Mouse (Mus musculus) heart, postnatal 14 days (tissue): ENCODE measurements at regions not wholly inside any gene's neighbourhood (a gene's known extent, or its start where the extent isn't known, plus 50 kb on each side); places are given as distances from the start of the nearest gene placed in this dataset.

ENCODE experiments used
- DNase-seq, 2 experiments: peaks; one replicate each; pipeline ENCODE4 v3.0.0; 2021 to 2022
- intact Hi-C: fragments of 180-260 bp; cut with DNase I; formaldehyde crosslinking; loops from one replicate; pipeline ENCODE4 v1.15.1; 2025

GRCm38 (mm10) chr10:115664567-115664966 is 77.0 kb upstream of the Lgr5 start:
- DNase-seq = no peak
- intact Hi-C loops = no loop called here

- intact Hi-C loops = no loop called here
- no peak for DNase-seq
These were observed 89.1 kb upstream of the Lgr5 start for GRCm38 (mm10) chr10:115676661-115677060.

- DNase-seq = no peak
- intact Hi-C loops = no loop called here
These were observed 93.5 kb upstream of the Lgr5 start for GRCm38 (mm10) chr10:115681115-115681514.

GRCm38 (mm10) chr10:115691939-115692338 is 104.4 kb upstream of the Lgr5 start:
- intact Hi-C loops = no loop called here
- no peak for DNase-seq

- no peak for DNase-seq
- intact Hi-C loops = no loop called here
These were observed 106.6 kb upstream of the Lgr5 start for GRCm38 (mm10) chr10:115693986-115694833.

- intact Hi-C loops = no loop called here
These were observed 114.3 kb upstream of the Tspan8 start for GRCm38 (mm10) chr10:115702358-115702757.

GRCm38 (mm10) chr10:115708623-115709022 is 108.0 kb upstream of the Tspan8 start:
- no peak for DNase-seq

More at GRCm38 (mm10) chr10:115702358-115702757, 114.3 kb upstream of the Tspan8 start:
- no peak for DNase-seq

GRCm38 (mm10) chr10:115713896-115714295 is 102.7 kb upstream of the Tspan8 start:
- intact Hi-C loops = loop anchor here (10.0 kb wide), 1 partner anchor 481 kb away; no protein-coding TSS in a partner anchor
- peak; percentile 8 to 37 for DNase-seq

More at GRCm38 (mm10) chr10:115708623-115709022, 108.0 kb upstream of the Tspan8 start:
- intact Hi-C loops = no loop called here

- no peak for DNase-seq
- intact Hi-C loops = loop anchor here (10.0 kb wide), 1 partner anchor 479 kb away; no protein-coding TSS in a partner anchor
These were observed 100.5 kb upstream of the Tspan8 start for GRCm38 (mm10) chr10:115716178-115716577.

- no peak for DNase-seq
- intact Hi-C loops = loop anchor here (10.0 kb wide), 1 partner anchor 478 kb away; no protein-coding TSS in a partner anchor
These were observed 99.6 kb upstream of the Tspan8 start for GRCm38 (mm10) chr10:115717064-115717463.

GRCm38 (mm10) chr10:115722589-115722988 is 94.0 kb upstream of the Tspan8 start:
- no peak for DNase-seq
- intact Hi-C loops = no loop called here

GRCm38 (mm10) chr10:115742634-115743347 is 73.8 kb upstream of the Tspan8 start:
- no peak for DNase-seq
- intact Hi-C loops = no loop called here

GRCm38 (mm10) chr10:115749844-115750243 is 66.8 kb upstream of the Tspan8 start:
- no peak for DNase-seq
- intact Hi-C loops = no loop called here

- intact Hi-C loops = no loop called here
- DNase-seq = no peak
These were observed 66.4 kb upstream of the Tspan8 start for GRCm38 (mm10) chr10:115750250-115750649.

GRCm38 (mm10) chr10:115758667-115759066 is 58.0 kb upstream of the Tspan8 start:
- intact Hi-C loops = no loop called here

More at GRCm38 (mm10) chr10:115758667-115759066, 58.0 kb upstream of the Tspan8 start:
- DNase-seq = no peak
